Mouse (Mus musculus) lung, postnatal 25 days (tissue): Measurements from ENCODE around the gene Gm3629.
A peak's percentile ranks its signal among the peaks of the same experiment; 100 is the strongest.
"Not testable (repeated sequence)": the region's sequence is repeated elsewhere in the genome, so short reads cannot be mapped to it uniquely, and the experiment has no call there.

ENCODE experiments used
- DNase-seq: peaks from one replicate; pipeline ENCODE4 v3.0.0; 2022; ENCODE audit warnings: low spot score

The Gm3629 gene

GRCm38 (mm10) chr14:6590513-6590912 is at the start of gene Gm3629:
Gene Gm3629 (minus strand): TSS chr14:6590613.
- not testable (repeated sequence) for DNase-seq

GRCm38 (mm10) chr14:6622318-6622717 is 31.9 kb upstream of the Gm3629 start, which contains the start of gene Gm3460:
Gene Gm3460 (minus strand): TSS chr14:6622418.
- DNase-seq, result not testable (repeated sequence)

GRCm38 (mm10) chr14:6606436-6606835 is 16.0 kb upstream of the Gm3629 start:
- DNase-seq, result not testable (repeated sequence)

GRCm38 (mm10) chr14:6605004-6605403 is 14.6 kb upstream of the Gm3629 start:
- DNase-seq, result peak; percentile 0

GRCm38 (mm10) chr14:6604551-6604950 is 14.1 kb upstream of the Gm3629 start:
- peak; percentile 25 for DNase-seq

- not testable (repeated sequence) for DNase-seq
These were observed 53.2 kb downstream of the Gm3629 start, which contains the start of gene Gm8356 for GRCm38 (mm10) chr14:6537190-6537589. Gene Gm8356 (minus strand): TSS chr14:6537290.
